Mouse (Mus musculus) gastrocnemius, postnatal 36 days (tissue): ENCODE measurements around the gene Lamb3. TPM values are rescaled to one million over a fixed set of nuclear protein-coding genes. Genes with fewer than 3 reads are reported as not detected.

Experiments
- DNase-seq, 2 experiments: peaks; one replicate each; pipeline ENCODE4 v3.0.0; 2022
- intact Hi-C: fragments of 180-260 bp; cut with DNase I; formaldehyde crosslinking; loops from one replicate; pipeline ENCODE4 v1.15.1; 2025
- total RNA-seq, 2 experiments: library from RNA; stranded (reverse); gene quantifications; 2 replicates each; pipeline ENCODE4 v1.2.3; 2021

Gene Lamb3
- total RNA-seq, 2 experiments from 2014 or later: 1.9 to 2.6 TPM

DNA sequence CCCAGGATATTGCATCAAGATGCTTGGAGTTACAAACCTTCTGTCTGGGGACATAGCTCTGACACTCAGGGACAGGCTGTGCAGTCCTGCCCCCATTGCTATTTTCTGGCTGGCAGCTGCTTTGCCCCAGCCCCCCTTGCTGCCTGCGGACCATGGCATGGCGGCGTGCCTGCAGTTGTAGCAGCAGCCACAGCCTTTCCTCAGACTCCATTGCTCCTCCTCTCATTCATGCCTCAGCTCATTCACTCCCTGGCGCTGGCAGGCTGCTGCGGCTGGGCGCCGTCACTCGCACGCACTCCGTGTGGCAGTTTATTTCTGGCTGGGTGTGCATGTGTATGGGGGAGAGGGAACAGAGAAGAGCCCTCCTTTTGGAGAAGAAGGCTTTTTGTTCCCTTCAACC lies 160.6 kb downstream of the Lamb3 start:
- intact Hi-C loops: loop anchor here (5.0 kb wide), 1 partner anchor 151 kb away; no protein-coding TSS in a partner anchor
- no peak for DNase-seq

DNA sequence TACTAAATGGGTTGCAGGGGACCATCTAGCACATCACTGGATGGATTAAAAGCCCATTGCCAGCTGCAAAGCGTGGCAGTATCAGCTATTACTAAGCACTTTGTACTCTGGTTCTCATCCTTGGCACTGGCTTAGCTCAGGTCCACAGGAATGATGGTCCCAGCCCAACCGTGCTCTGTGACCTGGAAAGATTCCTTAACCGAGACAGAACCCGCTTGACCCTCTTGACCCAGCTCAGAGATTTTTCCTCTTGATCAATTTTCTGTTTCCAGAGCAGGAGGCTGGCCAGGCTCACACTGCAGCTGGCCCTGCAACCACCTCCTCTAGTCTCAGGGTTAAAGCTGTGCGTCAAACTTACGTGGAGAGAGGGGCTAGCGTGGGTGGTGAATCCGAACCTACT lies 161.6 kb downstream of the Lamb3 start:
- DNase-seq: no peak
- intact Hi-C loops: loop anchor here (5.0 kb wide), 1 partner anchor 152 kb away; no protein-coding TSS in a partner anchor

DNA sequence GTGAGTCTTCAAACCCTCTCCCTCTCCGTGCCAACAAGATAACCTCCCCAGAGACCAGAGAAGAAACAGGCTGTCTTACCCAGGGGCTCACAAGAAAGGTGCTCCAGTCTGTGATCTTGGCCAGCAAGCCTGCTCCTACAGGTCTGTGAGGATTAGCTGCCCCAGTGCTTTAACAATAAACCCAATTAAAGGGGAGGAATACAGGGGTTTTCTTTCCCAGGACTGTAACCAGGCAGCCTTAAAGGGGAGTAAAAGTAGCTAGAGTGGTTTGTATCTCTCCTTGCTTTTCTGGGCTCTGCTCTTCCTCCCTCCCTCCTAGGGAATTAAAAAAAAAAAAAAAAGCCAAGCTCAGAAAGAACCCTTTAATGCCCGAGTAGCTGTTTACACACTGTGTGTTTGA lies 162.6 kb downstream of the Lamb3 start, which contains the start of gene Camk1g:
Gene Camk1g, minus strand, starts transcription at position 203 of the 400 bp plus-strand sequence.
- intact Hi-C loops: no loop called here
- DNase-seq: no peak

DNA sequence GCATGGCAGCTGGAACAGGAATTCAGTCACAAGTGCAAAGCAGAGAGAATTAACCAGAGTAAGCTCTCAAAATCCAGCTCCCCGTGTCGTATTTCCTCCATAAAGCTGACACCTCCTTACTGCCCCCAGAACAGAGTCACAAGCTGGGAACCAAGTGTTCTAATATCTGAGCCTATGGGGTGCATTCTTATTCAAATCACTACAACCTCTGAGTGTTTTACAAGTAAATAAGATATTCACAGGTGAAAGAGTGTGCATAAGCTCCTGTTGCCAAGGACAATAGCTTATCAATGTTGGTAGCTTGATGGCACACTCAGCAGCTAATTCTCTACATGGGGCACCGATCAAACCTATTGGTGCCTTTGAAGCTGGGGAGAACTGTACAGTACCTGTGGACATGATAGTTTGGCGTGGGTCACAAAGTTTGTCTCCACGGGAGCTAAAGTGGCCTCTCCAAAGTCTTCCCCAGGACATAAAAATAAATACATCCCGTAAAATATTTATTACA lies 166.5 kb downstream of the Lamb3 start:
- no peak for DNase-seq
- intact Hi-C loops: loop anchor here (2.0 kb wide), 1 partner anchor 167 kb away; the partner anchor contains the start of gene Lamb3

DNA sequence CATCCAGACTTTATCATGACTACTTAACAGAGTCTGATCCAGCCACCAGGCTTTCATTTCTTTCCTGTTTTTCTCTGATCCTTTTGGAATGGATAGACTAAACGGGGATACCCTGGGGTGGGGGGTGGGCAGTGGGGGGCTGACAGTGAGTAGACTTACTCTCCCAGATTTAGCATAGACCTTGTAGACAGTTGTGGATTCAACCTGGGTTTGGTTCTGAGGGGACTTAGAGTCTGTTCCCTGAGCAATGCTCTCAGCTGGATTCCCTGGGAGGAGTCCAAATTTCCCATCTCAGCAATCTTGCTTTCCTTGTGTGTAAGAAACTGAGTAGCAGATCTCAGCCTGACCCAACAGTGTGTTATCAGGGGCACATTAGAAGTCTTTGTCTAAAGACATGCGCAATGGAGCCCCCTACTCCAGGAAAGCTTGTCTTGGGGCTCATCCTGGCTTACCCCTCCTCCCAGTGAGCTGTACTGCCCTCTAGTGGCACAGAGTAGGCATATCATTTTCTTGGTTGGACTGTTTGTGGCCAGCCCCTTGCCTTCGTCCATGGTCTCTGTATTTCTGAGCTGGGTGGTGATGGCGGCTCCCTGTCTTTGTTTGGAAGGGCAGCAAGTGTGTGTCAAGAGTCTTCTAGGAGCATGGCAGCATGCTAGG lies 169.1 kb downstream of the Lamb3 start:
- intact Hi-C loops: loop anchor here (2.0 kb wide), 1 partner anchor 46 kb away; no protein-coding TSS in a partner anchor
- peak in 1 of 2 experiments; percentile 27 for DNase-seq

DNA sequence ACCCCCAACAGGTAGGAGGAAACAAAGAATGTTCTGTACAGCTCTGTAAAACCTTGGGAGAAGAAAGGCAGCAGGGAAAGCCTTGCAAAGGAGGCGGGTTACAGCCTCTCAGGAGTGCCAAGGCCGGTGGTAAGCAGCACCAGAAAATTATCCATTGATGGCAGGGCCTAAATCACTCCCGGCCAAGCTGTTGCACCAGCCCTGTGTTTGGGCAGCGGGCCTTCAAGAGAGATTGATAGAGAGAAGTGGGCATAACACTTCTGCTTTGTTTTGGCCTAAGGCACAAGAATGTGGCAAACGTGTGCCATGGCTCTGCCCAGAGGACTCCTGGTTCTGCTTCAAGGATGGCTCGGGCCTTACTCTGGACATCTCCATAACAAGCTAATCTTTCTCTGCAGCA lies 172.1 kb downstream of the Lamb3 start:
- intact Hi-C loops: loop anchor here (10.0 kb wide), 1 partner anchor 325 kb away; no protein-coding TSS in a partner anchor
- no peak for DNase-seq

DNA sequence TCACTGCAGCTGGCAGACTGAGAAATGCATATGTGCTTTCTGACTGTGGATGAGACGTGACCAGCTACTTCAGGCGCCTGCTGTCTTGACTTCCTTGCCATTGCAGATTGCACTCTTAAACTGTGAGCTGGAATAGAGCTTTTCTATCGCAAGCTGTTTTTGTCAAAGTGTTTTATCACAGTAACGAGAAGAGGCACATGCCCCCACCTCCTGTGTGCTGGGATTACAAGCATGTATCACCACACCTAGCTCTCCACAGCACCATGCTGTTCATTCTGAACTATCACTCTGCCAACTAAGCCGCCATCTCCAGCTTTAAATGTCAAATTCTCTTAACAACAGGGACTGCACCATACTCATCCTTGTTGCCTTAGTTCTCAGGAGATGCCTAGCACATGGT lies 173.4 kb downstream of the Lamb3 start:
- no peak for DNase-seq
- intact Hi-C loops: loop anchor here (10.0 kb wide), 1 partner anchor 324 kb away; no protein-coding TSS in a partner anchor

DNA sequence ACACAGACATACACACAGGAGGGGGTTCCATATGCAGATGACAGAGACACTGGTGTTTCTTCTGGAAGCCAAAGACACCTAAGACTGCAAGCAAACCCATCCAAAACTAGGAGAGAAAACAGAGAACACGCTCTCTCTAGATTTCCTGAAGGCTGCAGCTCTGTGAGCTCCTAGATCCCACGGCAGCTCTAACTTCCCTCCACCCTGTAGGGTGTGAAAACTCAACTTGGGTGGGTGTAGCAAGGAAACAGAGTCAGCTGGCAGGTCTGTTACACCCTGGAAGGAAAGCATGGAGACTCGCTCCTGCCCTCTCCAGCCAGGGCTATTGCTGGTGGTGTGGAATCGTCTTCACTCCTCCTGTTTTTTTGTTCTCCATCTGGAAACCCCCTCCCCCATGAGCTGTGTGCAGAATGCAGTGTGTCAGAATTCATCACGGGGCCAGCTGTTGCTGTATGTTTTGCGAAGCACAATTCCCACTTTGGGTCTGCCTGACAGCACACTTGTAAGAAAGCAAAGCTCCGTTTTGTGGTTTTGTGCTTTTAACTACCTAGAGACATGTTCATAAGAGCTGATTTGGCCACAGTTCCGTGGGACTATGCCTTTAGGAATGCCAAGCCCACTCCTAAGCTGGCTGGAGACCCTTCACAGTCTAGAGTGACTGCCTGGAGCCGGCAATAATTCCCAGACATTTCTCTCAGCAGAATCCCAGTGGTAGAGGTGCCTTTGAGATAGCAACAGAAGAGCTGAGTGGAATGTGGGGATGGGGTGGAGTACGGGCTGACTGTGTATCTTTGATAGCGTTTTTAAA lies 174.3 kb downstream of the Lamb3 start:
- DNase-seq: no peak
- intact Hi-C loops: loop anchor here (10.0 kb wide), 1 partner anchor 323 kb away; no protein-coding TSS in a partner anchor

DNA sequence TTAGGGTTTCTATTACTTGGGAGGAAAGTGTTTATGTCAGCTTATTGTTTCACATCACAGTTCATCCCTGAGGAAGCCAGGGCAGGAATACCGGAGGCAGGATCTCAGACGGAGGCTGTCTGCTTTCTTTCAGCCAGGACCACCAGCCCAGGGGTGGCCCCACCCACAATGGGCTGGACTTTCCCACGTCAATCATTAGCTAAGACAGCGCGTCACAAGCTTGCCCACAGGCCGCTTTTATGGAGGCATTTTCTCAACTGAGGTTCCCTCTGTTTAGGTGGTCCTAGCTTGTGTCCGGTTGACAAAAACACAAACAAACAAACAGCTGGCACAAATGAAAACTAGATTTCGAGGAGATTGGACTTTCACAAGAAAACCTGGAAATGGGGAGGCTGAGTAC lies 174.9 kb downstream of the Lamb3 start:
- DNase-seq: no peak
- intact Hi-C loops: loop anchor here (10.0 kb wide), 1 partner anchor 322 kb away; no protein-coding TSS in a partner anchor

DNA sequence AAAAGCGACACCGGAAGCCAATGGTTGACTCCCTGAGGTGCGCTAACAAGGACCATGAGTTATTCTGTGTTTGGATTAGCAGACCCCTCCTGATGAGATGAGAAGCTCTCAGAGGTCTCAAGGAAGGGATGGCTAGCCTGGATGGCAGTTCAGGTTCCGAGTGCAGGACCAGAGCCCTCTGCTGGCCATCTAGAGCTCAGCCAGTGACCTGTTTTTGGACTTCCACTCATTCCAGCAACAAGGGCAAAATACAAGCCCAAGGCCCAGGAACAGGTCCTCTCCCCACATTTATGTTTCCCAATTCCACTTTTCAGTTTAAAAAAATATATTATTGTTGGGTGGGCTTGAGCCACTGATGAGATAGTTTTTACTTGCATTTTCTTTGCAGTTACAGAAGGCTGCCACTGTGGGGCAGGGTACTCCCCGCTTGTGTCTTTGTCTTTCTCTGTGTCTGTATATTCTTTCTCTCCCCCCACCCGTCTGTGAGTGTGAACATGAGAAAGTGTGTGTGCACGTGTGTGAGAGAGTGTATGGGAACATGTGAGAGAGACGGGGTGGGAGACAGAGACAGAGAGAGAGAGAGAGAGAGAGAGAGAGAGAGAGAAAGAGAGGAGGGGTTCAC lies 175.5 kb downstream of the Lamb3 start:
- intact Hi-C loops: loop anchor here (10.0 kb wide), 1 partner anchor 322 kb away; no protein-coding TSS in a partner anchor
- no peak for DNase-seq

DNA sequence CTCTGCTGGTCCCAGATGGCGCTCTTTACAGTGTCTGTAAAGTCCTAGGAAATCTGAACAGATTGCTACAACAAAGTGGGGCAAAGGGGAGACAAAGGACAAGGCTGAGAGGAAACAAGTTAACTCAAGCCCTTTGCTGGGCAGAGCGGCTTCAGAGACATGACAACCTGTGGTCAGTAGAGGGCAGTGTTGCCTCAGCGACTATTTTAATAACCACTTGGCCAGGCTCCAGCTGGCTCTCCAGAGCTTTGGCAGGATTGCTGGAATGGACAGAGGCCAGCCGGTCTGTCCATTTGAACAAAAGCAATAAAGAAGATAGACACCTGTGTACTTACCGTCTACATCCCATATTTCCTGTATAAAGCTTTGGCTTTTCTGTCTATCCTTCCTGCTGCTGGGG lies 178.6 kb downstream of the Lamb3 start:
- intact Hi-C loops: loop anchor here (5.0 to 10.0 kb wide), 2 partner anchors 61 to 319 kb away; no protein-coding TSS in a partner anchor
- DNase-seq: peak; percentile 81

DNA sequence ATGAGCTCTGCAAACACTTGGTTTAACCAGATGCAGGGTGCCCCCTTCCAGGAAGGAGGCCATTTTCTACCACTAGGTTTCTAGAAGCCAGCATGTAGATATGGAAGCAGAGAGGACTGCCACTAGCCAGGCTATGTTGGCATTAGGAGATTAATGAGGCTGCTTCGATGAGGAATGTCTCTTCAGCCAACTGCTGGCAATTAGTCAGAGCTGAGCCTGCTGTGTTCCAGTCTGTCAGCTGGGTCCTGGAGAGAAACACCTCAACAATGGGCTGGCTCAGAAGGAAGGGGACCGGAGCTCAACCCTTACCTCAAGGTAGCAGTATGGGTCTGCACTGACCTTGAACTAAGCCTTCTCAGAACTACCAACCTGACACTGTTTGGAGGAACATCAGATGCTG lies 179.7 kb downstream of the Lamb3 start:
- intact Hi-C loops: loop anchor here (5.0 to 10.0 kb wide), 2 partner anchors 60 to 318 kb away; no protein-coding TSS in a partner anchor
- DNase-seq: no peak

DNA sequence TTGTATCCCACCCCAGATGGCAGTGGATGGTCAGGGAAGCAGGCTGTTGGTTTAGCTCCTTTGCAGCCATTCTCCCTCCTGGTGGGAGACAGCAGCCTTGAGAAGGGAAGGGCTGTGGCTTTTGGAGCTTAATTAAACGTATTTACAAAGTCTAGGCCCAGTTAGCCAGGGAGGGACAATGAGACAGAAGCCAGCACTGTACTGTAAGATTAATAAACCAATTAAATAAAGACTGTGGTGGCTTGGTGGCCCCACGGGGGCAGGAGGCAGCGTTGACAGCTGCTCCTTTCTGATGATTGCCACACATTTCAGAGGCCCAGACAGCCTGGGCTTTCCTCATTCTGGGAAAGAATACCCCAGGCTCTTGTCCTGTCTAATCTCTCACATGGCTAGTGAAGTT lies 182.0 kb downstream of the Lamb3 start:
- intact Hi-C loops: loop anchor here (5.0 to 10.0 kb wide), 2 partner anchors 58 to 315 kb away; no protein-coding TSS in a partner anchor
- no peak for DNase-seq

DNA sequence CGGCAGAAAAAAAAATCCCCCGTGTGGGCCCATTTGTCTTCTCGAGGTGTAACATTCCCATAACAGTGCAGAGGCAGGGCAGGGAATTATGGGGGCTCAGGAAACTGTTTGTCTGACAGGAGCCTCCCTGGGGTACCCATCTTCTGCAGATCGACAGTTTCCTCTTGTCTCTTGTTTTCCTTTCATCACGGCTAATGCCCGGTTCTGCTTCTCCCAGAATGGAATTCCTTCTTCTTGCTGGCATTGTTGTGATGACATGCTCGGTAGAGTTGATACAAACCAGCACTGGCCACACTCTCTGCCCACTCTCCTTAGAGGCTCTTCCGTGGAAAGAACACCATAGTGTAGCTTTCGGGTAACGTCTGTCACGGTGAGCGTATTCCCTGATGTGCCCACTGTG lies 182.5 kb downstream of the Lamb3 start:
- no peak for DNase-seq
- intact Hi-C loops: no loop called here

DNA sequence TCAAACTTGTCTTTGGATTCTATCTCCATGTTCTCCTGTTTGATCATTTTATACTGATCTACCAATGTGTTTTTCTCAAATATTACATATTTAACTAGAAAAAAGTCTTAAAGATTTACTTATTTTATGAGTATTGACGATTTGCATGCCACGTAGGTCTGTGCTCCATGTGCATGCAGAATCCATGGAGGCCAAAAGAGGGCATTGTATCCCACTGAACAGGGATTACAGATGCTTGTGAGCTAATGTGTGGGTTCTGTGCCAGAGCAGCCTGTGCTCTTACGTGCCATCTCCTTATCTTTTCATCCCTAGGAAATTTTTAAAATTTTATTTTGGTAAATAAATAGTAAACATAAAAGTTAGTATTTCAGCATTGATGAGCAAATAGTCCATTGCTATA lies 184.8 kb downstream of the Lamb3 start:
- intact Hi-C loops: no loop called here
- no peak for DNase-seq

Other genes with a start within 250 kb of the Lamb3 start
- gene Syt14, start 171.9 kb upstream of the Lamb3 start, total RNA-seq: under 1 TPM; 0.05 to 0.15 TPM
- 1 to 10 TPM; 6.0 to 7.6 TPM for gene Diexf, start 77.4 kb upstream of the Lamb3 start, total RNA-seq
- under 1 TPM; 0.41 to 0.54 TPM for gene Irf6, start 54.6 kb upstream of the Lamb3 start, total RNA-seq
- 1 to 10 TPM; 2.2 to 3.6 TPM for gene A130010J15Rik, start 39.7 kb upstream of the Lamb3 start, total RNA-seq
- gene Traf3ip3, start 6.0 kb upstream of the Lamb3 start, total RNA-seq: 1 to 10 TPM; 1.1 to 2.9 TPM
- 1 to 10 TPM; 6.0 to 7.5 TPM for gene Hsd11b1, start 56.4 kb downstream of the Lamb3 start, total RNA-seq
- gene G0s2, start 65.5 kb downstream of the Lamb3 start, total RNA-seq: 10 to 100 TPM; 13.2 to 15.9 TPM
- gene Camk1g, start 162.6 kb downstream of the Lamb3 start, total RNA-seq: under 1 TPM in 1 of 2 experiments, not detected in 1; 0.13 TPM